Mouse (Mus musculus): ENCODE results near the gene Crybb1.

Gene Crybb1

GRCm38 (mm10) chr5:112237866-112238570 lies 17.6 kb upstream of the Crybb1 start:
- no peak for DNase-seq (ENCODE audit: low spot score)

DNA sequence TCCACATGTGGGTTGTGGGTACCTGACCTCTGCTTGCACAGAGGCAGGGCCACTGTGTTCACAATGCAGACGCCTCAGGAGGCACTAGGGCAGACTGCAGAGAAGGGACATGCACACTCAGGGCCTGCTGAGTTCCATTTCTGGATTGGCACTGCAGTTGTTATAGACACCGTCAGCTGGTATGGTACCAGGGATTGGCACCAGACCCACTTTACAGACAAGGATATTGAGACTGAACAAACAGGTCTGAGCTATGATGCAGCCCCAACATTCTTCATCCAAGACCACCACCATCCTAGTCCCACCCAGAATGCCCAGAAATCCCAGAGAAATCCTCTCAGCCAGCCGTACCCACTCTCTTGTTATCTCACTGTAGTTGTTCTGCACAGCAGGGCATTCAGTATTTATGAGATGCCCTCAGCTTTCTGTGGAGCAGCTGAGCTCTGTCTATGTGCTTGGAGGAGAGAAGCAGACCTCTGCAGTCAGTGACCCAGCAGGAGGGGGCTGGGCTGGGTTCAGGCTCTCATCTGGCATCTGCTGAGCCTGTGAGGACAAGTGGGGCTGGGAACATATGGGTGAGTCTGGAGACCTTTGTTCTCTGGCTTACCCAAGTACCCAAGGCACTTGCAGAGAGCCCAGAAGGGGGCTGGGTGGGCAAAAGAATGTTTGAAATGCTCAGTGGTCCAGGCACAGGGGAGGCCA lies 16.7 kb upstream of the Crybb1 start:
- DNase-seq (ENCODE audit: low spot score): no peak

- DNase-seq (ENCODE audit: low spot score): peak; percentile 76
Observed at GRCm38 (mm10) chr5:112240761-112241160, 14.9 kb upstream of the Crybb1 start.

DNA sequence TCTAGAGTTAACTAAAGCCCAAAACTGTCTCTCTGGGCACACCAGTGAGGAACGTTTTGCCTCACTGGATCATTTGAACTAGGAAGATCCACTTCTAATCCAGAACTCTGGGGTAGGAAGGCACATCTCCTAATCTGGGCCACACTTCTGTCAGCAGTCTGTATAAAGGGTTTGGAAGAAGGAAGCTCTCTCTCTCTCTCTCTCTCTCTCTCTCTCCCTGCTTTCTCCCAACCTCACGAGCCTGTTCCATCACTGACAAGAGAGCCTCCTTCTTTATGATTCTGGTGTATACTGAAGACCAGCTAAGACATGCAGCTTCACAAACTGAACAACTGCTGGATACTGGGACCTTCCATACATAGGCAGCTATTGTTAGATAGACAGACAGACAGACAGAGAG lies 13.8 kb upstream of the Crybb1 start:
- no peak for DNase-seq (ENCODE audit: low spot score)

DNA sequence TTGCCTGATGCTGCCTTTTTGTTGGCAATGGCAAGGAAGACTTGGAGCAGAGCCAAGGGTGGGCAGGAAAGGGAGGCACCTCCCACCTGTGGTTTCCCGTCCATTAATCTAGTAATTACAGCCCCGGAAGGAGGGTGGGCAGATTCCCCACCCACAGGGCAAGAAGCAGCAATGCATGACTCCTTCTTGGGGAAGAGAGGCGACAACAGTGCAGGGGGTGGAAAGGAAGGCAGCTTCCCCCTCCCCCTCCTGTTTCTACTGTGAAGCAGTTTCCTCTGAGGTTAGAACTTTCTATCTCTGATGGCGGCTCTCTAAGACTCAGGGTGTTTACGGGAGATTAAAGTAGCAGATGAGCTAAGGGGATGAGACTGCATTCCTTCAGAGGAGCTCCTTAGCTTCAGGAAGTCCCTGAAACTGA lies 13.2 kb upstream of the Crybb1 start:
- no peak for DNase-seq (ENCODE audit: low spot score)

DNA sequence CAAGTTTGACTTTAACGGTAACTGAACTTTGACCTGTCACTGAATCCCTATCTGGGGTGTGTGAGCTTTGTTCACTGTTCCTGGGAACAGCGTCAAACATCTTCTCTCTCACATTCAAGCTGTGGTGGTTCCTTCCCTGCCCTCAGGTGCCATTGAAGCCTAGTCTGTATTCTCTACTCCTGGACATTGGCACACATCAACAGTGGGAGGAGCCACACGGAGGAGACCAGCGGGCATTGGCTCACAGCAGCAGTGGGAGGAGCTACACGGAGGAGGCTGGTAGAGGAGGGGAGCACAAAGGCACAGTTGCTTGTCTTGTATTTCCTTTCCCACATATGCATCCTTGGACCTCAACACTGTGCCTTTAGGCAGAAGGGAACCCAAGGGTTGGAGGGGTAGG lies 12.6 kb upstream of the Crybb1 start:
- no peak for DNase-seq (ENCODE audit: low spot score)

DNA sequence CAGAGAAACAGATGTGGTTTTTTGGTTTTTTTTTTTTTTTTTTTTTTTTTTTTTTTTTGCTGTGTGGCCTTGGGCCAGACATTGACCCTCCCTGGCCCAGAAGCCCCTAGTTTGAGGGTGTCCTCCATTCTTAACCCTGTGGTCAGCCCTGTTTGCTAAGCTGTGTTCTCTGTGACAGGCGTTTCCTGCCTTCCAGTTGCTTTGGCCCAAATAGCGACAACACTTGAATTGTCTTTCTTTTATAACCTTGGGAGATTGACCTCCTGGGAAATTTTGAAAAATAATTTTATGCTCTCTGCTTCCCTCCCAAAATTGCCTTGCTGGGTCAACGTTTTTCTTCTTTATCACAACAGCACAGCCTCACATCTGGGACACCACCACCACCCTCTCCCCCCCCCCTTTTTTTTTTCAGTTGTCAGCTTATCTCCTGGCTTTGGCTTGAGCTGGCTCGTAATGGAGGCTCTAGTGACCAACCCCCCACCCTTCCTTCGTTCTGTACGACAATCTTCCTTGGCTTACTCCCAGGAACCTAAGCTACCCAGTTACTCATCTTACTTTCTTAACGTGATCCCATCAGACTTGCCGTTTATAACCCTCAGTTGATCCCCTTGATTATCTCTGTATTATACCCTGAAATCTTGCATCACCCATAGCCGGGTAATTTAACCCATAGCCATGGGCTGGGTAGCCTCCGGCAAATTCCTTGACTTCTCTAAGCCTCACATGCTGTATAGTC lies 11.9 kb upstream of the Crybb1 start:
- DNase-seq (ENCODE audit: low spot score): no peak

DNA sequence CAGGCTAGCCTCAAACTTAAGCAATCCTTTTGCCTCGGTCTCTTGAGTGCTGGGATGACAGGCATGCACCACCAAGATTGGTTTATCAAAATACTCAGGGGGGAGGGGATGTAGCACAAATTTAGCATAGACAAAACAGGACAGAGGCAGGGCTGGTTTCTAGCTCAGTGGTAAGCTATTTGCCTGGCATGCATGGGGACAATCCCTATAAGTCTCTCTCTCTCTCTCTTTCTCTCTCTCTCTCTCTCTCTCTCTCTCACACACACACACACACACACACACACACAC lies 11.4 kb upstream of the Crybb1 start:
- no peak for DNase-seq (ENCODE audit: low spot score)

GRCm38 (mm10) chr5:112244890-112245615 lies 10.6 kb upstream of the Crybb1 start:
- DNase-seq (ENCODE audit: low spot score): no peak

DNA sequence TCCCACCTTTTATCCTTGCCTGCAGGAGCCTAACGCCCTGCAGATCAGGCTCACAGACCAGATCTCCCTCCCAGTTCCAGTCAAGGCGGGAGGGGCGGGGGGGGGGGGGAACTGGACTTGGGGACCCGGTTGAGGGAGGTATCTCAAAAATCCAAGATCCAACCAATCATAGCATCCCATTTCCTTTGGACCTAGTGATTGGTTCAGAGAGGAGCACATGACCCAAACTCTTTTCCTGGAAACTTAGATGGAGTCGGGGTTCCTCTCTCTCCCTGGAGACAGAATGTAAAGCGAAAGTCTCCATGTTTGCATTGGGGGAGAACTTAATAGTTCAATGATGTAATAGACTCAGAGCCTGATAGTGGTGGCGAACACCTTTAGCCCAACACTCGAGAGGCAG lies 8.2 kb upstream of the Crybb1 start:
- DNase-seq (ENCODE audit: low spot score): no peak

GRCm38 (mm10) chr5:112249106-112249505 lies 6.5 kb upstream of the Crybb1 start:
- no peak for DNase-seq (ENCODE audit: low spot score)

DNA sequence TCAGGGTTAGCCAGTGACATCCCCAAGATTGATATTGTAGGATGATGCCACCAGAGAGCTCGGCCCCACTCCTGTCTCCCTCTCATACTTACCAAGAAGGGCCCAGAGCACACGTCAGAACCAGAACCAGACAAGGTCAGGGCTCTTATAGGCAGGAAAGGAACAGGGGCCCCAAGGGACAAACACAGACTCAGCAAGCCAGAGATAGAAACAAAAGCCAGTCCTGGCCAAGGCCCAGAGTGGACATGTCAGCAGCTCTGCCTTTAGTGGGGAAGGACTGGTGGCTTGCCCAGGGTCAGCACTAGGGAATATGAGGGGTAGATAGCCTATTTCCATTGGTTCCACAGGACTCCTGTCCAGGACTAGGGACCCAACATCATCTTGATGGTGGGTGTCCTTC lies 3.2 kb upstream of the Crybb1 start, which contains the start of gene Cryba4:
Gene Cryba4, minus strand, starts transcription at position 119 of the 400 bp plus-strand sequence.
- DNase-seq (ENCODE audit: low spot score): no peak

DNA sequence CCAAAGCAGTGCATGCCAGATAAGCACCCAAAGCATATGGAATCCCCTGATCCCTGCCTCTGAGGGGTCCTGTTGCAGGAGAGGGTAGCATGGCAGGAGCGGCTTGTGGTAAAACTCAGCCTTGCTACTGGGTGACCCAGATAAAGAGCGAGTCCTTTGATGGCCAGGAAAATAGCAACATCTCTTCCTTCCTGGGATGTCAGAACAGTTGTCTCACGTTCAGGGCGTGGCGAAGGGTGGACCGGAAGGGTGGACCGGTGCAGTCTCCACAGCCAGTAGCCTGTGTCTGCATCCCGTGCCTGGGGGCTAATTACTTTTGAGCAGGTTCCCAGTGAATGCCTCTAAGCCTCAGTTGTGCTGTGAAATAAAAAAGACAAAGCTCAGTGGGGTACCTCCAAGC lies 2.4 kb upstream of the Crybb1 start:
- no peak for DNase-seq (ENCODE audit: low spot score)

DNA sequence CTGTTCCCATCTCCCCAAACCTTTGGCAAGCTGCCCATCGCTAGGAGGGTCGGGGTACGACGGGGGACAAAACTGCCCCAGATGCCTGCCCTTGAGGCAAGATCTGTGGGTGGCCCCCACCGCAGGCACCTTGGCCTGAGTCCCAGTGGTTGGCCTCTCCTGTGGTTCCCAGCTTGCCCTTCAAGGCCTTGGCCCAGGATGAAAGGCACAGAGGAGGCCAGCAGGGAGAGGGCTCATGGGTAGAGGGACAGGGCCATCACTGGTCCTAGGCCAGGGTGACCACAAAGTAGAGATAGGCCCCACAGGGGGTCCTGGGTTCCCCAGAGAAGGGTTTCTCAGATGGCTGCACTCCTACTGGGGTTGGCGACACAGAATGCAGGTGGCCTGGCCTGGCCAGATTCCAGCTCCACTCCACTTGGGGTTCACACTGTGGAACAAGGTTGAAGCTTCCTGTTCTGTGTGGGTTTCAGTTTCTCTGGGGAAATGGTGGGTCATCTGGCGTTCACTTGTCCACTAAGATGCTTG lies 1.3 kb upstream of the Crybb1 start:
- DNase-seq (ENCODE audit: low spot score): peak; percentile 26

DNA sequence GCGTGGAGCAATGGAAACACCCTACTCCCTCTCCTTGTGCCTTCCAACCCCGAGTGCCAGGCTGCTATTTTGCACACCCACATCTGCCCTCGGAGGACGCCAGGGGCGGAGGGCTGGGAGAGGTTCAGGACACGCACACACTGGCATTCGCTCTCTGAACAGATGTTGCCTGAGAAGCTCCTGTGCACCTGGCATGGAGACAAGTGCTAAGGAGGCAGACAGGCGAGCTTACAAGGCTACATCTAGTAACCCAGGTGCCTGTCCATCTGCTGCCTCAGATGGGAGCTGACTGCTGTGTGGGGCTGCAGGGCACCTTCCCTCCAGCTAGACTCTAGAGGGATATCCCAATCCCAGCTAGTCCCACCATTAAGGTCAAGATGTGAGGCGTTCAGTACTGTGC lies 842 bp downstream of the Crybb1 start:
- DNase-seq (ENCODE audit: low spot score): no peak

- no peak for DNase-seq (ENCODE audit: low spot score)
Observed at GRCm38 (mm10) chr5:112257896-112258295, 2.3 kb downstream of the Crybb1 start.

- DNase-seq (ENCODE audit: low spot score): no peak
Observed at GRCm38 (mm10) chr5:112259862-112260650, 4.4 kb downstream of the Crybb1 start.

- no peak for DNase-seq (ENCODE audit: low spot score)
Observed at GRCm38 (mm10) chr5:112260818-112261217, 5.2 kb downstream of the Crybb1 start.

- DNase-seq (ENCODE audit: low spot score): no peak
Observed at GRCm38 (mm10) chr5:112264099-112264498, 8.5 kb downstream of the Crybb1 start.

GRCm38 (mm10) chr5:112265110-112265509 lies 9.5 kb downstream of the Crybb1 start:
- no peak for DNase-seq (ENCODE audit: low spot score)

GRCm38 (mm10) chr5:112265515-112265914 lies 9.9 kb downstream of the Crybb1 start:
- no peak for DNase-seq (ENCODE audit: low spot score)

Data from ovary, postnatal 10 days (tissue).